8 mouse cellular contexts compared by ENCODE assay signal in the genomic region with DNA sequence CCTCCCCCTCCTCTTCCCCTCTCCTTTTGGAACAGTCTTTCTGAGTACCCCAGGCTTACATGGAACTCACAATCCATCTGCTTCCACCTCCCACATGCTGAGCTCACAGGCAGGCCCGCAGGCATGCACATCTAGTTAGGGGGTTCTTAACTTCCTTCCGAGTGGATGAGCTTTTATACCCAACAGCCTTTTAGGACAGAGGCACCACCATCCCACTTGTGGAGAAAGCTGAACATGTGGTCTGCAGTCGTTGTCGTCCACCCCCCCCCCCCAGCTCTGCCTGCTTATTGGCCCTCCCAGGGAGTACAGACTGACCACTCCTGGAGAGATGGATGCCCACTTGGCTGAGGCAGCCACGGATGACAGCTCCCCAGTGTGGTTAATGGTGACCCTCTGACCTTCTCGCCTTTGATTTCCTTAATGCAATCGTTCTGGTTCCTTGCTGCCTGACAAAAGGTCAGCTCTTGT.
DNase-seq lines count a peak whose midpoint lies in the region; ATAC-seq and TF ChIP-seq lines count a peak whose summit lies in the region.

No protein-coding gene starts in this region.

- no peak overlapping the region for H3K9ac ChIP-seq in liver, postnatal 0 days (replicated peaks)
- no peak overlapping the region for H3K9ac ChIP-seq in hindbrain, embryonic 12.5 days
- no peak overlapping the region for H3K9ac ChIP-seq in limb, embryonic 12.5 days (replicated peaks)
- H3K9ac ChIP-seq in neural tube, embryonic 15.5 days (replicated peaks): no peak overlapping the region

- 15% methylated on average over 7 of the region's 7 CpGs for WGBS in liver, postnatal 0 days (ENCODE audit: insufficient replicate concordance)
- 1% methylated on average over 7 of the region's 7 CpGs for WGBS in hindbrain, embryonic 12.5 days
- WGBS in limb, embryonic 12.5 days: 2% methylated on average over 7 of the region's 7 CpGs
- 2% methylated on average over 7 of the region's 7 CpGs for WGBS in neural tube, embryonic 15.5 days

- no peaks in the 10 kb centered on the region for H3K9me3 ChIP-seq in liver, postnatal 0 days (ENCODE audit: low read length)
- H3K9me3 ChIP-seq in hindbrain, embryonic 12.5 days (replicated peaks): no peaks in the 10 kb centered on the region
- no peaks in the 10 kb centered on the region for H3K9me3 ChIP-seq in limb, embryonic 12.5 days
- no peaks in the 10 kb centered on the region for H3K9me3 ChIP-seq in neural tube, embryonic 15.5 days (replicated peaks)

- DNase-seq in liver: peak; percentile 15
- DNase-seq in liver, postnatal 0 days: no peak
- no peak for DNase-seq in c-Kit-positive CD71-positive TER-119-positive erythroid progenitor cells, embryonic 14.5 days (ENCODE audit: low spot score)
- no peak for DNase-seq in MN1 (ENCODE audit: low spot score)

- TF ChIP-seq POLR2A in cortical plate, adult 2 months (IDR thresholded peaks at IDR 0.05; ENCODE audit: extremely low read depth, insufficient read depth, low read length): no peak

- no peaks in the 10 kb centered on the region for H3K4me1 ChIP-seq in liver, postnatal 0 days (ENCODE audit: insufficient read depth)
- peaks cover 6% of the 10 kb centered on the region; the same call in 1 of the 2 replicates for H3K4me1 ChIP-seq in cortical plate, adult 2 months (ENCODE audit: control insufficient read depth, insufficient read depth, low read length)
- H3K4me1 ChIP-seq in hindbrain, embryonic 12.5 days: peaks cover 12% of the 10 kb centered on the region
- H3K4me1 ChIP-seq in limb, embryonic 12.5 days (replicated peaks): peaks cover 33% of the 10 kb centered on the region
- peaks cover 12% of the 10 kb centered on the region for H3K4me1 ChIP-seq in neural tube, embryonic 15.5 days

- ATAC-seq in liver, postnatal 0 days: no peak
- peak; percentile 64 for ATAC-seq in hindbrain, embryonic 12.5 days (ENCODE audit: low FRiP score)
- peak; percentile 66 for ATAC-seq in limb, embryonic 12.5 days (ENCODE audit: insufficient number of reproducible peaks, insufficient read depth, low FRiP score, low TSS enrichment, low read depth)
- no peak for ATAC-seq in neural tube, embryonic 15.5 days (ENCODE audit: low FRiP score)

- H3K27me3 ChIP-seq in liver, postnatal 0 days (ENCODE audit: insufficient read depth, low read length): no peaks in the 10 kb centered on the region
- H3K27me3 ChIP-seq in hindbrain, embryonic 12.5 days: no peaks in the 10 kb centered on the region
- H3K27me3 ChIP-seq in limb, embryonic 12.5 days: no peaks in the 10 kb centered on the region
- H3K27me3 ChIP-seq in neural tube, embryonic 15.5 days (replicated peaks): no peaks in the 10 kb centered on the region

- TF ChIP-seq CTCF in liver, postnatal 0 days (IDR thresholded peaks at IDR 0.05; ENCODE audit: low read depth): no peak
- TF ChIP-seq CTCF in cortical plate, adult 2 months (IDR thresholded peaks at IDR 0.05; ENCODE audit: extremely low read depth, insufficient read depth, low read length): no peak

- H3K4me2 ChIP-seq in liver, postnatal 0 days (ENCODE audit: low read depth, low read length): no peak overlapping the region
- 0 out of 2 replicates have a peak overlapping the region, but pooled peaks have one; percentile 5 for H3K4me2 ChIP-seq in hindbrain, embryonic 12.5 days (replicated peaks)
- H3K4me2 ChIP-seq in limb, embryonic 12.5 days: peak overlapping the region; percentile 3
- no peak overlapping the region for H3K4me2 ChIP-seq in neural tube, embryonic 15.5 days

- no peak overlapping the region for H3K4me3 ChIP-seq in liver, postnatal 0 days (ENCODE audit: low read depth, low read length)
- no peak overlapping the region for H3K4me3 ChIP-seq in cortical plate, adult 2 months (ENCODE audit: insufficient read depth, low read length)
- H3K4me3 ChIP-seq in hindbrain, embryonic 12.5 days: no peak overlapping the region
- H3K4me3 ChIP-seq in limb, embryonic 12.5 days (replicated peaks): no peak overlapping the region
- no peak overlapping the region for H3K4me3 ChIP-seq in neural tube, embryonic 15.5 days (replicated peaks)

- H3K27ac ChIP-seq in liver, postnatal 0 days (ENCODE audit: low read depth): no peak overlapping the region
- H3K27ac ChIP-seq in cortical plate, adult 2 months (ENCODE audit: insufficient read depth, low read length): 0 out of 2 replicates have a peak overlapping the region, but pooled peaks have one; percentile 28
- peak overlapping the region; percentile 57 for H3K27ac ChIP-seq in hindbrain, embryonic 12.5 days
- H3K27ac ChIP-seq in limb, embryonic 12.5 days: peak overlapping the region; percentile 93
- H3K27ac ChIP-seq in neural tube, embryonic 15.5 days (replicated peaks): 0 out of 2 replicates have a peak overlapping the region, but pooled peaks have one; percentile 48

- no peak for TF ChIP-seq EP300 in liver, postnatal 0 days (IDR thresholded peaks at IDR 0.05; ENCODE audit: low read depth)

- H3K36me3 ChIP-seq in liver, postnatal 0 days (replicated peaks; ENCODE audit: insufficient read depth, low read length): no peaks in the 10 kb centered on the region
- no peaks in the 10 kb centered on the region for H3K36me3 ChIP-seq in hindbrain, embryonic 12.5 days
- H3K36me3 ChIP-seq in limb, embryonic 12.5 days: no peaks in the 10 kb centered on the region
- H3K36me3 ChIP-seq in neural tube, embryonic 15.5 days: no peaks in the 10 kb centered on the region

Comparison
In these comparisons a context has a peak if more than half of its experiments do, and no peak if none do; other contexts are left out.
1. ATAC-seq: peak in hindbrain, embryonic 12.5 days (single experiment) and limb, embryonic 12.5 days (single experiment); none in liver, postnatal 0 days (single experiment) and neural tube, embryonic 15.5 days (single experiment).
2. H3K4me2 ChIP-seq: peak in hindbrain, embryonic 12.5 days (single experiment) and limb, embryonic 12.5 days (single experiment); none in liver, postnatal 0 days (single experiment) and neural tube, embryonic 15.5 days (single experiment).